Mouse (Mus musculus) embryo, embryonic 9.5 days (tissue): ENCODE results near the gene Catsper3.

Source experiments
- DNase-seq: peaks from one replicate; pipeline ENCODE4 v3.0.0-alpha.2; 2017; ENCODE audit errors: extremely low spot score

Catsper3 gene

GRCm38 (mm10) chr13:55784268-55784667, at the start of gene Catsper3:
Gene Catsper3, plus strand, starts transcription at chr13:55784568.
- DNase-seq, result no peak

- no peak for DNase-seq
Observed at GRCm38 (mm10) chr13:55737885-55738284, 46.5 kb upstream of the Catsper3 start.

GRCm38 (mm10) chr13:55742306-55742705, 42.1 kb upstream of the Catsper3 start:
- DNase-seq, result no peak

GRCm38 (mm10) chr13:55754380-55754779, 30.0 kb upstream of the Catsper3 start:
- no peak for DNase-seq

- peak; percentile 41 for DNase-seq
Observed at GRCm38 (mm10) chr13:55756789-55757188, 27.6 kb upstream of the Catsper3 start.

GRCm38 (mm10) chr13:55757645-55758044, 26.7 kb upstream of the Catsper3 start:
- no peak for DNase-seq

- no peak for DNase-seq
Observed at GRCm38 (mm10) chr13:55760576-55760975, 23.8 kb upstream of the Catsper3 start.

GRCm38 (mm10) chr13:55761486-55761885, 22.9 kb upstream of the Catsper3 start:
- no peak for DNase-seq

GRCm38 (mm10) chr13:55774352-55774751, 10.0 kb upstream of the Catsper3 start:
- no peak for DNase-seq

GRCm38 (mm10) chr13:55775056-55775455, 9.3 kb upstream of the Catsper3 start:
- peak; percentile 32 for DNase-seq

- DNase-seq, result no peak
Observed at GRCm38 (mm10) chr13:55786120-55786519, 1.8 kb downstream of the Catsper3 start.

GRCm38 (mm10) chr13:55801246-55801645, 16.9 kb downstream of the Catsper3 start:
- DNase-seq, result no peak

- DNase-seq, result no peak
Observed at GRCm38 (mm10) chr13:55803973-55804372, 19.6 kb downstream of the Catsper3 start.

GRCm38 (mm10) chr13:55809041-55809623, 24.8 kb downstream of the Catsper3 start:
- no peak for DNase-seq

- no peak for DNase-seq
Observed at GRCm38 (mm10) chr13:55809707-55810106, 25.3 kb downstream of the Catsper3 start.

GRCm38 (mm10) chr13:55810947-55811346, 26.6 kb downstream of the Catsper3 start:
- no peak for DNase-seq

GRCm38 (mm10) chr13:55813490-55814016, 29.2 kb downstream of the Catsper3 start:
- DNase-seq, result no peak

- no peak for DNase-seq
Observed at GRCm38 (mm10) chr13:55814834-55815233, 30.5 kb downstream of the Catsper3 start.

- DNase-seq, result no peak
Observed at GRCm38 (mm10) chr13:55822499-55822898, 38.1 kb downstream of the Catsper3 start.

- no peak for DNase-seq
Observed at GRCm38 (mm10) chr13:55824151-55824945, 40.0 kb downstream of the Catsper3 start.

GRCm38 (mm10) chr13:55825245-55825681, 40.9 kb downstream of the Catsper3 start:
- no peak for DNase-seq

- no peak for DNase-seq
Observed at GRCm38 (mm10) chr13:55826008-55826671, 41.8 kb downstream of the Catsper3 start.
